Mouse (Mus musculus) adrenal gland, postnatal 10 days (tissue): ENCODE data around the gene Cct8. TPM values are rescaled to one million over a fixed set of nuclear protein-coding genes. Genes with fewer than 3 reads are reported as not detected.
A peak's percentile ranks its signal among the peaks of the same experiment; 100 is the strongest.
"Not testable (repeated sequence)": the region's sequence is repeated elsewhere in the genome, so short reads cannot be mapped to it uniquely, and the experiment has no call there.

ENCODE experiments used
- DNase-seq: peaks from one replicate; pipeline ENCODE4 v3.0.0; 2021; ENCODE audit warnings: mixed read lengths
- long read RNA-seq, 2 experiments: library from polyadenylated mRNA; stranded (forward); transcript quantifications; one replicate each; pipeline ENCODE4 v2.0.0; 2021
- total RNA-seq, 2 experiments: library from RNA; stranded (reverse); gene quantifications; 2 replicates each; pipeline ENCODE4 v1.2.3; 2021

Cct8 gene
- 100 to 1,000 TPM; 186 to 192 TPM for total RNA-seq
- long read RNA-seq, experiment 1, transcript Cct8-201 (15 exons, 2,394 nt) = major isoform, 306 of 335 reads
- long read RNA-seq, experiment 1, partial matches to known transcripts = 4 of 335 reads
- long read RNA-seq, experiment 1, other reads (novel, unspliced or antisense) = 25 of 335 reads
- long read RNA-seq, experiment 2, transcript Cct8-201 (15 exons, 2,394 nt) = major isoform, 134 of 153 reads
- long read RNA-seq, experiment 2, partial matches to known transcripts = 6 of 153 reads
- long read RNA-seq, experiment 2, other reads (novel, unspliced or antisense) = 13 of 153 reads

GRCm38 (mm10) chr16:87495716-87496447, at the start of gene Cct8:
Cct8 (minus strand) TSS chr16:87495873.
- peak; percentile 97 for DNase-seq

DNA sequence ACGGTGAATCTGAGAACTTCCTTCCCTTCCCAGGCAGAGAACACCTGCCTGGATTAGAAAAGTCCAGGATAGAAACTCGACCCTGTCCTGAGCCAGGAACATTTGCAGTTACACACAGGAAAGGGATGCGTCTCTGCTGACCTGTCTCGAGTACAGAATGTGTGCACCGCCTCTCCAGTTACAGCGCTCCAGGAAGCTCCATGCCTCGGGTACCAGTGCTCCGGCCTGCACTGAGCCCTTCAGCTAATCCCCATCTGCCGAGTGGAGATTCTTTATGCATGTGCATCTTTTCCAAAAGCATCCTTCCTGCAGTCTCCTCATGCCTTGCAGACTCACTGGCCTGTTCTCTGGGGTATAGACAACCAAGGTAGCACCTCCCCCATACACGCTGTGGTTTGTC, 33.1 kb upstream of the Cct8 start:
- DNase-seq = no peak

DNA sequence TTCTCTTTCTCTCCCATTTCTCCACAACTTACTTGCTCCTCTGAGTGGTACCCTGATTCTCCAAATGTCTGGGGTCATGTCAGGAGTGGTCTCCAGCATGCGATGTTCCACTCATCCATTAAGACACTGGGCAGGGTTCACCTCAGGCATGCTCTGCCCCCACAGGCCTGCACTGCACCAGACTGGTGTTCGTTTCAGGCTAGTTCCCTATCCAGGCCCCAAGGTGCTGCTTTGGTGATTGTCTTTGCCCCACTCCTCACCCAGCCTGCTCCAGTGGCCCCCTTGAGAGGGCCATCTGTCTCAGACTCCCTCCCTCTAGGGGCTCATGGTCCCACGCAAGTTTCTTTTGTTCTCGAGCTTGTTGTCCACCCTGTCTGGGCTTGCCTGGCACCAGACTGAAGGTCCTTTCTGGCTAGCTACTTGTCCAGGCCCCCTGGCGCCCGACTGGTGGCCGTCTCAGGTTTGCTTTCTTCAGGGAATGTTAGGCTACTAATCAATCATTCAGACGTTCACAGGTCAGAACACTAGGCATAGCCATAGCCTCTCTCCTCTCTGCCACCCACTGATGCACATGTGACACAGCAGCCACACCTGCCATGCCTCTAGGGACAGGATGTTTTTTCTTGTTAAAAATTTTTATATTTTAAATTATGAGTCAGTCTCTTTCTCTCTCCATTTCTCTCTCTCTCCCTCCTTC, 32.0 kb upstream of the Cct8 start:
- no peak for DNase-seq

DNA sequence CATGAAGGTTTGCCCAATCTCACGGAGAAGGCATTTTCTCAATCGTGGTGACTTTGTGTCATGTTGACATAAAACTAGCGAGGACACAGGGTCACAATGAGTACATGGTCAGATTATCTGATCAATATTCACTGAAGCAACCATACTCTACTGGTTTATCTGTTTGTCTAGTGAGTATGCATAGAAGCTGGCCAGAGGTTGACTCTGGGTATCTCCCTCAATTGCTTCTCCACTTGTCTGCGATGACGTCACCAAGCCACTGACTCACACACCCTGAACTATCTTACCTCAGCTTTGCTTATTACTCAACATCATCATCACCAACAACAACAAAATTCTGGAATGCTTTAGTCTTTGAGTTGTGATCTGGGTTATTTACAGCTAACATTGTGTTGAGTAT, 28.6 kb upstream of the Cct8 start:
- no peak for DNase-seq

DNA sequence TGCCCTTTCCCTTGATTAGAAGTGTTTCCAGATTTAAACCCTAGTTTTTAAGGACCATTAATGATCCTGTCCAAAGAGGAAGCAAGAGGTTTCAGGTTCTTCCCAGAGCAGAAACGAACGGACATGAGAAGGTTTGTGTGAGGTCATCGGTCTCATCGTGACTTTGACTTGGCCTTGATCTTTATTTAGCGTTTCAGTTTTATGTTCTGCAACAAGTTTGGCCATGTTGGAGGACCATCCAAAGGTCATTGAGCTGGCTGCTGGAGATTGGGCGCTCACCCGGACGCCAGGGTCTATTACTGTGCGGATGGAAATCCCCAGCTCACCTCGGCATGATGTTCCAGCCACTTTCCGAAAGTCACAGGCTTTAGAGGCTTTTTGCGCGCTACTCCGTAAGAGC, 16.7 kb upstream of the Cct8 start:
- DNase-seq = no peak

DNA sequence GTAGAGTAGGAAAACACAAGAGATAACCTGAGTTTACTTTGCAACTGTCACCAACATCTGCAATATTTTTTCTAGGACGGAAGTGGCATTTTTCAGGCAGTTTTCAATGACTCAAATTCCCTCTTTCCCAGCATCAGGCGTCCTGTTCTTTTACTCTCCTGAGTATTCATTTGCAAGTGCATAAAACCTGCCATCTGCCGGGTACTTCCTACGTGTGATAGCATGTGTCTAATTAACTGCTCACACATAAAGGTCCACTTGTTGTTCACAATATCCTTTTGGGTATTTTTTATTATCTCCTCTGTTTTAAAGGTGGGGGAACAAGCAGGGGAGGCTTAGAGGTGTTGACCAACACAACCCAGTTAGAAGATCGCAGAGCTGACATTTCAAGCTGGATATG, 16.0 kb upstream of the Cct8 start:
- DNase-seq = no peak

GRCm38 (mm10) chr16:87501304-87502078, 5.8 kb upstream of the Cct8 start:
- DNase-seq = peak; percentile 43

GRCm38 (mm10) chr16:87499556-87499955, 3.9 kb upstream of the Cct8 start:
- DNase-seq = no peak

DNA sequence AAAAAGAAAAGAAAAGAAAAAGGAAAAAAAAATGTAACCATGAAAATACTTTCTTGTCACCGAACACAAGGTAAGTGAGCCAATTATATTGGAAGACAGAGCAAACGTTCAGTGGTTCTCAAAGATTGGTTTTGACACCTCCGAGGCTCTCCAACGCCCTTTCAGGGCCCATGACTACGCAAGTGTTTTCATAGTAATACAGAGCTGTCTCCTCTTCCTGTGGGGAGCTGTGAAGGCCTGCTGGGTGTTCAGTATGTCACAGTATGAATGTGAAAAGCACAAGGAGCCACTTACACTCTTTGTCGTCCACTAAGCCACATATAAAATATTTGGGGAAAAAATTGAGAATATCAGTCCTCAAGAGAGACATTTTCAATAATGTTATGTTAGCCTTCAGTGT, 1.5 kb upstream of the Cct8 start:
- DNase-seq = no peak

DNA sequence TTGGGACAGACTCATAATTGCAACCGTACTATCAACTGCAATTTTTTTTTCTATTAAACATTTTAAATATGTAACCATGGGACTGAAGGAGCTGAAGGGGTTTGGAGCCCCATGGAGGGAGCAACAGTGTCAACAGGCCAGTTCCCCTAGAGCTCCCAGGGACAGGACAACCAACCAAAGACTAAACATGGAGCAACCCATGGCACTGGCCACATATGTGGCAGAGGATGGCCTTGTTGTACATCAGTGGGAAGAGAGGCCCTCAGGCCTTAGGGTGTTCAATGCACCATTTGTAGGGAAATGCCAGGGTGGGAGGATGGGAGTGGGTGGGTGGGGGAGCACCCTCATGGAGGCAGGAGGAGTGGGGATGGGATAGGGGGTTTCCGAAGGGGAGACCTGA, 1.1 kb upstream of the Cct8 start:
- no peak for DNase-seq

DNA sequence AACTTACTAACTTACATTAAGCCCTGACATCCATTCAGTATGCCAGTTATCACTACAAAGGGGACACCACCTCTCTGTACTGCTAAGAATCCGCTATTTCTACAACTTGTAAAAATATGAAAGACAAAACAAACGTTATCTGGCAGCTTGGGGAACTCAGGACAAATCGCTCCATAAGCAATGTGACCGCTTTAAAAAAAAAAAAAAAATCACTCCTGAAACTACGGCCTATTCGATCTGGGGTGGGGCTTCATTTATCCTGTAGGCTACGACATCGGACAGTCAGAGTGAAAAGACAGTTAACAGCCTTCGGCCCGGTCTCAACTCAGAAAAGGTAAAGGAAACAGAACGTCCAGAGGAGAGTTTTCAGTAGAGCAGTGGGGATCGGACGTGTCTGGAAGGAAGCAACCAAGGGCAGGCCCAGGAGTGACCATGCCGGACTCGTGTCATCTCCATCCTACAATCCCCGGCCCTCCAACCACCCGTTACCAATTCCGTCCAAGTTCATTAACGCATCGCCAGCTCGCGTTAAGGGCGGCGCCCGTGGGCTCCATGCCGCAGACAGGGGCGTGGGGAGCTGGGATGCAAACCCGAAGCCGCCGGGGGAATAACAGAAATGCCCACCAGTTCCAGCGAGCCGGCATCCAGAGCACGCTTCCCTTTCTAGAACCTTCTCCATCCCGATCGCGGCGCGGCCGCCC, 568 bp downstream of the Cct8 start:
- no peak for DNase-seq

DNA sequence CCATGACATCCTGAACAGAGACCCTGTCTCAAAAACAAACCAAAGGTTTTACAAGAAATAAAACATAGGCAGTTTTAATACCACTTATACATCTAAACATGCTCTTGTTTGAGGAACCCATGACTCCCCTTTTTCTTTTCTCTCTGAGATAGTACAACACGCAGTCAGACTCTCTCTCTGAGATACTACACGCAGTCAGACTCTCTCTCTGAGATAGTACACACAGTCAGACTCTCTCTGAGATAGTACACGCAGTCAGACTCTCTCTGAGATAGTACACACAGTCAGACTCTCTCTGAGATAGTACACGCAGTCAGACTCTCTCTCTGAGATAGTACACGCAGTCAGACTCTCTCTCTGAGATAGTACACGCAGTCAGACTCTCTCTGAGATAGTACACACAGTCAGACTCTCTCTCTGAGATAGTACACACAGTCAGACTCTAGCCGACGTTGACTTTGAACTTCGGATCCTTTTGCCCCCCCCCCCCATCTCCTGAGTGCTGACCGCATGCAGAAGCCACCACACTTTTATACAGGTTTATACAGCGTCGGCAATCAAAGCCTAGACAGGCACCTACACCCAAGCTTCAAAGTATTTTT, 3.4 kb downstream of the Cct8 start:
- not testable (repeated sequence) for DNase-seq

- no peak for DNase-seq
These were observed 7.1 kb downstream of the Cct8 start for GRCm38 (mm10) chr16:87488605-87489004.

GRCm38 (mm10) chr16:87486739-87487138, 8.9 kb downstream of the Cct8 start:
- no peak for DNase-seq

DNA sequence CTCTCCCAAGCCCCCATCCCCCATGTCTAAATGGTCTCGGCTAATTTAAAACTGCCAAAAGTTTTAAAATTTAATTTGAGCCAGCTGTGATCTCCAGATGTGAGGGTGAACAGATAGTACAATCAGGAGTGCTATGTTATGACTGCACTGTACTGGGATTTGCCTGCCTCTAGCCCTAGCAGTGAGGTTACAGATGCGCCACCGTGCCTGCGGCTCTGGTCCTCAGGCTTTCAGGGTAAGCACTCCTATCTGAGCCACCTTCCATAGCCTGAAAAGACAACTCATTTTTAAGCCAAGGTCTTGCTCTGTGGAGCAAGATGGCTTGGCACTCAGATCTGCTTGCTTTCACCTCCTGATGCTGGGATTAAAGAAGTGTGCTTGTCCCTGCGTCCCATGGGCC, 11.3 kb downstream of the Cct8 start:
- no peak for DNase-seq

- no peak for DNase-seq
These were observed 25.1 kb downstream of the Cct8 start for GRCm38 (mm10) chr16:87470579-87470978.

DNA sequence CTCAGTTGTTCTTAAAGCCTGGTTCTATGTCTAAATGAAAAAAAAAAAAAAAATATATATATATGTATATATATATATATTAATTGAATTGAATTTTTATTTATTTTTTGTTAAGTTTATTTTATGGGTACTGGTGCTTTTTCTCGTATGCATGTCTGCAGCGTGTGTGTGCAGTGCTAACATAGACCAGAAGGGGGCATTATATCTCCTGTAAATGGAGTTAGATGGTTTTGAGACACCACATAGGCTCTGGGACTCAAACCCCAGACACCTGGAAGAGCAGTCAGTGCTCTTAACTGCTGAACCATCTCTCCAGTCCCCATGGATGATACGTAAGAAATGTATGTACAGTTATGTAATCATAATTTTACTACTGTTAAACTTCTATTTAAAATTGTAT, 36.9 kb downstream of the Cct8 start:
- DNase-seq = no peak

- DNase-seq = no peak
These were observed 40.5 kb downstream of the Cct8 start for GRCm38 (mm10) chr16:87455180-87455611.

GRCm38 (mm10) chr16:87454419-87455179, 41.1 kb downstream of the Cct8 start, which contains the start of gene Usp16:
Usp16 (plus strand) TSS chr16:87454703.
- peak; percentile 97 for DNase-seq

DNA sequence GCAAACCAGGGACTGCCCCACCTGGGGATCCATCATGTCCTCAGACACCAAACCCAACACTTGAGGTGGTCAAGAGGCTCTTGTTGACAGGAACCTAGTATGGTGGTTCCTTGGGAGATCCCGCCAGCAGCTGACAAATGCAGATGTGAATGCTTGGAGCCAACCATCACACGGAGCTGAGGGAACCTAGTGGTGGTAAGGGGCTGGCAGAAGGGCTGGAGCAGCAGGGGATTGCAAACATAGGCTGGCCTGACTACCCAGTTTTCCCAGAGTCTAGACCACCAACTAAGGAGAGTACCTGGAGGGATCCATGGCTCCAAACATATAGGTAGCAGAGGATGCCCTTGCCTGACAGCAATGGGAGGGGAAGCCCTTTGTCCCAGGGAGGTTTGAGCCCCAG, 42.4 kb downstream of the Cct8 start:
- DNase-seq = no peak

GRCm38 (mm10) chr16:87445528-87445927, 50.1 kb downstream of the Cct8 start:
- no peak for DNase-seq
